Mouse (Mus musculus) megakaryocyte, embryonic 14.5 days (primary cell): Measurements from ENCODE around the gene Shmt1.

Experiments
- FLI1 ChIP-seq: IDR thresholded peaks from 2 replicates; pipeline ENCODE4 v1.6.1; 2012; ENCODE audit warnings: low read length, inconsistent platforms, mixed read lengths
- GATA1 ChIP-seq: IDR thresholded peaks from 3 replicates; pipeline ENCODE4 v1.6.1; 2012; ENCODE audit warnings: mixed read lengths, low read length, inconsistent platforms, borderline replicate concordance

DNA sequence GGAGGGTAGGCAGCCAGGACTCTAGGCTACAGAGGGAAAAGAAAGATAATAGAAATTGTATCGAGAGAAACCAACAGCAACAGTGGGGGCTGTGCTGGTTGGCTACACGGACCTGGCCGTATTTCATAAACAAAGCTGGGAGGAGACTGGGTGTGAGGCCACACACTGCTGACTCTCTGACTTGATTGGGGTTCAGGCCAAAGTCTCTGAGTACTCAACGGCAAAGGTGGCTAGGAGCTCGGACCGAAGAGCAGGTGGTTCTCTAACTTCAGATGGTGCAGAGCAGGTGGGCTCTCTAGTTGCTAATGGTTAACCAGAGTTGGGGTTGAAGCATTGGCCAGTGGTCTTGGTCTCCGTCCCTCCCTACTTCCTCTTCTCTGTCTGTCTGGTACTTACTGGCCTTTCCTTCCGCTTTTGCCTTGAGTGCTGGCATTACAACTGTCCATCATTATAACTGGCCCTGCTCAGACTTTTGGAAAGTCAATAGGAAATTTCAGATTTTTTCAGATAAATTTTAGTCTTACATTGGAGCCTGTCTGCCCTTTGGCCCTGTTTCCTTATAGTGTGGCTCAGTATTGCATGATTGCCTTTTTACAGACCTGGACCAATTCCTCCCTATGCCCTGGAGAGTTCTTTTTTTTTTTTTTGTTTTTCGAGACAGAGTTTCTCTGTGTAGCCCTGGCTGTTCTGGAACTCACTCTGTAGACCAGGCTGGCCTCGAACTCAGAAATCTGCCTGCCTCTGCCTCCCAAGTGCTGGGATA is 26.3 kb upstream of the Shmt1 start:
- no peak for TF ChIP-seq GATA1
- no peak for TF ChIP-seq FLI1
